Mouse (Mus musculus): ENCODE data around the gene Dnlz.

DNA sequence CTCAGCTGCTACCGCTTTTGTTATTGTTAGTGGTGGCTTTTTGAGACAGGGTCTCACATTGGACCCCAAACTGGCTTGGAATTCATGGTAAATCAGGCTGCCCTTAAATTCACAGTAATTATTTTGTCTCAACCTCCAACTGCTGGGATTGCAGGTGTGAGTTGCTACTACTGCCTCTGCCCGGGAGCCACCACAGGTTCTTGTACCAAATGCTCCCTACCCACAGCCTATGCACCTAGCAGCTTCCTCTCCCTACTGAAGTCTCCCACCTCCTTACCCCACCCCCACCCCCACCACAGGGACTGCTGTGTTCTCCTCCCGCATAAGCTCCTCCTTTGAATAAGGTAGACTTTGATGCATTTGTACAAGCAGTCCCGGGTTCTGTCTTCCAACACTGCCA is 4.3 kb upstream of the Dnlz start:
- TF ChIP-seq CTCF (IDR thresholded peaks at IDR 0.05; ENCODE audit: extremely low read depth, insufficient read depth, low read length) (no peak), POLR2A (IDR thresholded peaks at IDR 0.05; ENCODE audit: extremely low read depth, insufficient read depth, low read length) (no peak)

All from cortical plate, adult 2 months (tissue).